In the genomic region with DNA sequence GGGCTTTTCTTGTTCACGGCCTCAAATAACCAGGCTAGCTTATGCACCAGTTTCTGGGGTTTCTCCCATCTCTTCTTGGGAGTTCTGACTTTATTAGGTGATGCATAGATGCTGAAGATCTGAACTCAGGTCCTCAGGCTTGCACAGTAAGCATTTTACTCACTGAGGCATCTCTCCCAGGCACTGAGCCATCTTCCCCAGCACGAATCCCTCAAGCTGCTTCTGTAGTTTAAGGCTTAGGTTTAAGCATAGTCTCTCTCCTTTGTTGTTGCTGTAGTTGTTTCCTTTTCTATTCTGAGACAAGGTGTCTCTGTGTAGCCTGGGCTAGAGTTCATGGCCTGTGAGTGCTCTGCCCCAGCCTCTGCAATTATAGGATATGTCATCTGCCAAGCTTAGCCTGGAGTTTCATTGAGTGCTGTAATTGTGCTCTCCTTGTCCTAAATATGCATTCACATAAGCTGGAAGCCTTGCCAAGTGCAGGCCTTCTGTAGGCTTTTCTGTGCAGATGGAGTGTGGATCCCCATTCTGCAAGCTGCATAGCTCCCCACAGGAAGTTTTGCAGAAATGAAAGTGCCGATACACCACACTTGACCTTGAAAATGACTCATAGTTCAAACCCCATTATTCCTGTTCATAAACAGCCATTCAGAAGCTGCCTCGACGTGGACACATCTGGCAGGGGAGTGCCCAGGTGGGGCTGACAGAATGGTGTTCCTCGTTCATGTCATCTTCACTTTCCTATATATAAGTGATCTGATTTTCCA, we compare ENCODE assay signal across 16 mouse cellular contexts. TPM values are rescaled to one million over a fixed set of nuclear protein-coding genes. Genes with fewer than 3 reads are reported as not detected.
DNase-seq lines count a peak whose midpoint lies in the region; TF ChIP-seq lines count a peak whose summit lies in the region.
"Had no signal": no experiment of that assay in that cellular context is flagged by ENCODE, and none has a peak within 500 bp of the region (broad histone marks: within the 10 kb centered on the region; RNA-seq: fewer than 3 reads in every experiment).

No protein-coding gene starts in this region.

- WGBS in lung, adult 2 months: 51% methylated on average over 6 of the region's 6 CpGs

- DNase-seq in left cerebral cortex, postnatal 25 days (ENCODE audit: low spot score in 2 of 2): peak; percentile 18 to 65
- DNase-seq in left cerebral cortex, adult 11 months (ENCODE audit: low spot score): no peak
- DNase-seq in brain, adult 2 months (ENCODE audit: low read depth, low spot score): peak; percentile 84
- DNase-seq in layer of hippocampus, adult 9-11 months: peak; percentile 78
- DNase-seq in telencephalon, adult 2 months (ENCODE audit: low read depth, low spot score): peak; percentile 71
- no peak for DNase-seq in cerebellum, adult 9-11 months
- DNase-seq in lung, adult 2 months: no peak
- DNase-seq: cerebellum, adult 8-10 months; kidney, postnatal 14 days; lung, postnatal 36 days; thymus, postnatal 36 days had no signal

- H3K4me1 ChIP-seq in lung, adult 2 months (ENCODE audit: control insufficient read depth, insufficient read depth, low read length): no peaks in the 10 kb centered on the region
- H3K4me1 ChIP-seq: embryonic facial prominence, embryonic 12.5 days; forebrain, embryonic 10.5 days; intestine, embryonic 15.5 days; midbrain, embryonic 15.5 days; neural tube, embryonic 13.5 days had no signal

- TF ChIP-seq CTCF in lung, adult 2 months (IDR thresholded peaks at IDR 0.05; ENCODE audit: insufficient read depth, low read length): no peak

- intact Hi-C loops in left cerebral cortex, postnatal 25 days (cut with DNase I): no loop called here

- no peak overlapping the region for H3K4me3 ChIP-seq in lung, adult 2 months (replicated peaks; ENCODE audit: extremely low read depth, low read depth, low read length)
- H3K4me3 ChIP-seq: embryonic facial prominence, embryonic 12.5 days; forebrain, embryonic 10.5 days; intestine, embryonic 15.5 days; midbrain, embryonic 15.5 days; neural tube, embryonic 13.5 days had no signal

- TF ChIP-seq POLR2A in lung, adult 2 months (IDR thresholded peaks at IDR 0.05; ENCODE audit: borderline replicate concordance, extremely low read depth, low read depth, low read length): no peak

RNA-seq across cellular contexts. Expression of a gene that starts 51.7 kb away (rescaled TPM):
- total RNA-seq in left cerebral cortex, postnatal 25 days (2021): 10 to 100 TPM; 18.9 to 21.7 TPM
- polyA plus RNA-seq in lung, adult 2 months (2012; rRNA removed): 7.3 and 8.4 TPM in 2 replicates

Comparison
In these comparisons a context has a peak if more than half of its experiments do, and no peak if none do; other contexts are left out.
1. DNase-seq: peak in left cerebral cortex, postnatal 25 days (2 of 2), brain, adult 2 months (single experiment), layer of hippocampus, adult 9-11 months (single experiment) and telencephalon, adult 2 months (single experiment); none in left cerebral cortex, adult 11 months (single experiment), cerebellum, adult 9-11 months (single experiment) and lung, adult 2 months (single experiment).